Mouse (Mus musculus) heart, postnatal 25 days (tissue): ENCODE results near the gene Hivep2. TPM values are rescaled to one million over a fixed set of nuclear protein-coding genes. Genes with fewer than 3 reads are reported as not detected.

Source experiments
- DNase-seq: peaks from one replicate; pipeline ENCODE4 v3.0.0; 2022; ENCODE audit warnings: low spot score
- intact Hi-C: fragments of 180-260 bp; cut with DNase I; formaldehyde crosslinking; loops from one replicate; pipeline ENCODE4 v1.15.1; 2025
- total RNA-seq, 2 experiments: library from RNA; stranded (reverse); gene quantifications; 2 replicates each; pipeline ENCODE4 v1.2.3; 2021

The Hivep2 gene
- total RNA-seq, 2 experiments from 2014 or later = 17.8 to 28.8 TPM

GRCm38 (mm10) chr10:14192156-14192555, 226.3 kb downstream of the Hivep2 start:
- intact Hi-C loops = loop anchor here (10.0 kb wide), 1 partner anchor 203 kb away; no protein-coding TSS in a partner anchor
- DNase-seq = no peak

- intact Hi-C loops = loop anchor here (10.0 kb wide), 1 partner anchor 201 kb away; no protein-coding TSS in a partner anchor
- DNase-seq = no peak
These were observed 227.8 kb downstream of the Hivep2 start for GRCm38 (mm10) chr10:14193702-14194101.

GRCm38 (mm10) chr10:14195778-14196650, 230.1 kb downstream of the Hivep2 start:
- DNase-seq = no peak
- intact Hi-C loops = loop anchor here (5.0 to 10.0 kb wide), 2 partner anchors 199 to 229 kb away; partner anchors contain the start of gene Hivep2

GRCm38 (mm10) chr10:14196785-14197184, 230.9 kb downstream of the Hivep2 start:
- intact Hi-C loops = loop anchor here (5.0 to 10.0 kb wide), 2 partner anchors 198 to 229 kb away; partner anchors contain the start of gene Hivep2
- DNase-seq = no peak

GRCm38 (mm10) chr10:14197261-14197660, 231.4 kb downstream of the Hivep2 start:
- intact Hi-C loops = loop anchor here (5.0 to 10.0 kb wide), 2 partner anchors 198 to 230 kb away; partner anchors contain the start of gene Hivep2
- no peak for DNase-seq

GRCm38 (mm10) chr10:14199332-14199731, 233.5 kb downstream of the Hivep2 start:
- intact Hi-C loops = loop anchor here (5.0 to 10.0 kb wide), 2 partner anchors 195 to 232 kb away; partner anchors contain the start of gene Hivep2
- DNase-seq = no peak

- intact Hi-C loops = loop anchor here (2.0 to 10.0 kb wide), 3 partner anchors 286 to 1183 kb away; no protein-coding TSS in a partner anchor
- no peak for DNase-seq
These were observed 234.4 kb downstream of the Hivep2 start for GRCm38 (mm10) chr10:14200310-14200709.

Other genes with a start within 250 kb of the Hivep2 start
- 10 to 100 TPM; 56.0 to 57.4 TPM for gene Aig1, start 97.1 kb upstream of the Hivep2 start, total RNA-seq